Mouse (Mus musculus) heart, postnatal 14 days (tissue): Measurements from ENCODE around the gene Gldn. TPM values are rescaled to one million over a fixed set of nuclear protein-coding genes. Genes with fewer than 3 reads are reported as not detected.

Experiments used
- DNase-seq, 2 experiments: peaks; one replicate each; pipeline ENCODE4 v3.0.0; 2021 to 2022
- intact Hi-C: fragments of 180-260 bp; cut with DNase I; formaldehyde crosslinking; loops from one replicate; pipeline ENCODE4 v1.15.1; 2025
- long read RNA-seq, 2 experiments: library from polyadenylated mRNA; stranded (forward); transcript quantifications; one replicate each; pipeline ENCODE4 v2.0.0; 2021
- total RNA-seq, 2 experiments: library from RNA; stranded (reverse); gene quantifications; 2 replicates each; pipeline ENCODE4 v1.2.3; 2021

Gene Gldn
- total RNA-seq = under 1 TPM in 1 of 2 experiments, not detected in 1; 0.07 TPM
- long read RNA-seq, experiment 1 = 0 reads
- long read RNA-seq, experiment 2 = 0 reads

GRCm38 (mm10) chr9:54286331-54286987 lies at the start of gene Gldn:
Gene Gldn (plus strand): TSS chr9:54286486.
- intact Hi-C loops = no loop called here
- DNase-seq = peak in 1 of 2 experiments; percentile 1

GRCm38 (mm10) chr9:54244869-54245665 lies 41.2 kb upstream of the Gldn start:
- intact Hi-C loops = no loop called here
- DNase-seq = no peak

- no peak for DNase-seq
- intact Hi-C loops = no loop called here
Observed at GRCm38 (mm10) chr9:54264754-54265153, 21.5 kb upstream of the Gldn start.

DNA sequence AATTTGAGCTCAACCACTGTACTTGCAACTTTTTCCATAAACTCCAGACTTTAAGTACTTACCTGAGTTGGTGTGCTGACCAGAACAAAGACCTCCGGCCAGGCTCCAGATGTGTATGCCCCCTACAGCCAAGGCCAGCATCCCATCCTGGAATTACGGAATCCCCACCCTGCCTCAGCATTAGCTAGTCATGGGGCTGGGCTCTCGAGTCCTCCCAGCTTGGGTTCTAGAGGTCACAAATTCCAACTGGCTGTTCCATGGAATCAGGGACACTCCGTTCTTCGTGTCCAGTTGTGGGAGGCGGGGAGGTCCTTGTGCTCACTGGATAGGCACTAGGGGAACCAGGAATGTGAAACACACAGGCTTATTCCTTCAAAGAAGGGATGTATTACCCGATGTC lies 18.3 kb upstream of the Gldn start, which contains the start of gene Cyp19a1:
Gene Cyp19a1, minus strand, starts transcription at position 101 of the 400 bp plus-strand sequence.
- intact Hi-C loops = no loop called here
- DNase-seq = no peak

DNA sequence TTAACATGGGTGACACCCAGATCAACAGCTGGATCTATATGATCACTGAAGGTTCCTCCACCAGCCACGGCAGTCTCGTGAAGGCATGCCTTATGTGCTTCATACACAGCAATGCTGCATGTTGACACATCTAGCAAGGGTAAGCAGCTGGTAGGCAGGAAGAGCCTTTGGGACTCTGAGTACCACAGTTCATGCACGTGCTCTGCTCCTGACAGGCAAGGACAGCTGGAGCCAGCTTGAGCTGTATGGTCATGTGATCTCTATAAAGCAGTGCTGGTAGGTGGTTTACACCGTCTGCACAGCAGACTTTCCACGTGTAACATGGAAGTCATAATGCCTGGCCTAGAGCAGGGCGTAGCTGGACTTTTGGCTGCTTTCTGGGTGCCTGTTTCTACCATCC lies 16.3 kb upstream of the Gldn start:
- intact Hi-C loops = no loop called here
- no peak for DNase-seq

GRCm38 (mm10) chr9:54270889-54271288 lies 15.4 kb upstream of the Gldn start:
- intact Hi-C loops = no loop called here
- peak in 1 of 2 experiments; percentile 14 for DNase-seq

DNA sequence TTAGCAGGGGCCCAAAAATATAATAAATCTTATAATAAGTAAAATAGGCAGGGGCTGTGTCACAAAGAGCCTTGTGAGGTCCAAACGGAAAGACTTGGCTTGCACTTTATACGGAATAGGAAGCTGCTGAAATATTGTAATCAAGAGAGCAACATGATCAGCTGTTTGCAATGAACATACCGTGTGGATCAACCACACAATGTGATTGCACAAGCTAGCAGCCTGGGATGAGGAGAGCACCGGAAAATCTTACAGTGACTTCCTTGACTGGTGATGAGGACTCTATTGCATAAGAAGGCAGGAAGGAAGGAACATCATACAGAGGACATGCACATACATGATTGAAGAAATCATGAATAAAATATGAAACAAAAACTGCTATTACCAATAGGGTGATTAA lies 11.0 kb upstream of the Gldn start:
- no peak for DNase-seq
- intact Hi-C loops = no loop called here

- DNase-seq = no peak
- intact Hi-C loops = no loop called here
Observed at GRCm38 (mm10) chr9:54279046-54279589, 7.2 kb upstream of the Gldn start.

GRCm38 (mm10) chr9:54287804-54288203 lies 1.5 kb downstream of the Gldn start:
- DNase-seq = no peak
- intact Hi-C loops = no loop called here

- intact Hi-C loops = no loop called here
- no peak for DNase-seq
Observed at GRCm38 (mm10) chr9:54299389-54299788, 13.1 kb downstream of the Gldn start.

GRCm38 (mm10) chr9:54299792-54300191 lies 13.5 kb downstream of the Gldn start:
- no peak for DNase-seq
- intact Hi-C loops = no loop called here

- DNase-seq = peak; percentile 31 to 69
- intact Hi-C loops = no loop called here
Observed at GRCm38 (mm10) chr9:54301255-54301654, 15.0 kb downstream of the Gldn start.

- DNase-seq = no peak
- intact Hi-C loops = no loop called here
Observed at GRCm38 (mm10) chr9:54308209-54308608, 21.9 kb downstream of the Gldn start.

GRCm38 (mm10) chr9:54308751-54309358 lies 22.6 kb downstream of the Gldn start:
- no peak for DNase-seq
- intact Hi-C loops = no loop called here

DNA sequence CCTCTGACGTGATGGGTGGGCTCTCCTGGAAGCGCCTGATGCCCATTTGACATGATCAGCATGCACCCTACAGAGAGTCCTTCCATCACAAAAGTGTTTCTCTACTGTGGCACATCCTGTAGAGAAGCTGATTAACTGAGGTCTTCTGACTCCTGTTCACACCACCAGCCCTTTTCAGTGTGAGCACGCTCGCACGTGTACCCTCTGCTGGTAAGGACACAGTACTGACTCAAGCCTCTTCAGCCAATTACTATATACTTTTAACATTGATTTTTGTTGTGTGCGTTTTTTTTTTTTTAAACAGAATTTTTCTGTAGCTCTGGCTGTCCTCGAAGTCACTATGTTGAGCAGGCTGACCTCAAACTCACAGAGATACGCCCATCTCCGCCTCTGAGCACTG lies 30.1 kb downstream of the Gldn start:
- DNase-seq = no peak

DNA sequence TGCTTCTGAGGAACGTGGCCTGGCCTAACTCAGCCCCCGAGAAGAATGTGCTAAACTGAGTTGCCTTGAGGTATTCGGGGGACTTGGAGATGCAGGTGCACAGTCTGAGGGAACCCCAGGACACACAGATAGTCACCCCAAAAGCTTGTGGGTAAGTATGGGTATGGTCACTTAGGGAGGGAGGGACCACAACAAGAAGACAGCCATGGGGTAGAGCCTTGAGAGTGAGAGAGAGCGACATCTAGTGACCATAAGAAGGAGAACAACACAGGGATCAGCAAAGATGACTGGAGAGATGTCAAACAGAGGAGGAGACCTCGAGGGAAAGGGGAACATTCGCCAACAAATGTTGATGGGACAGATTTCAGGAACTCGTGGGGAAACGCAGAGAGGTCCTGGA lies 37.2 kb downstream of the Gldn start:
- intact Hi-C loops = loop anchor here (5.0 kb wide), 2 partner anchors 141 to 331 kb away; no protein-coding TSS in a partner anchor
- peak in 1 of 2 experiments; percentile 12 for DNase-seq

More for the DNA sequence above, 30.1 kb downstream of the Gldn start:
- intact Hi-C loops = no loop called here

GRCm38 (mm10) chr9:54329201-54329600 lies 42.9 kb downstream of the Gldn start:
- intact Hi-C loops = no loop called here
- no peak for DNase-seq

GRCm38 (mm10) chr9:54335582-54335981 lies 49.3 kb downstream of the Gldn start:
- intact Hi-C loops = loop anchor here (5.0 kb wide), 1 partner anchor 343 kb away; no protein-coding TSS in a partner anchor
- no peak for DNase-seq

GRCm38 (mm10) chr9:54336532-54337144 lies 50.4 kb downstream of the Gldn start:
- DNase-seq = peak; percentile 31 to 59
- intact Hi-C loops = loop anchor here (2.0 to 5.0 kb wide), 2 partner anchors 156 to 344 kb away; no protein-coding TSS in a partner anchor

- no peak for DNase-seq
- intact Hi-C loops = no loop called here
Observed at GRCm38 (mm10) chr9:54342026-54342425, 55.7 kb downstream of the Gldn start.
